In the genomic region with DNA sequence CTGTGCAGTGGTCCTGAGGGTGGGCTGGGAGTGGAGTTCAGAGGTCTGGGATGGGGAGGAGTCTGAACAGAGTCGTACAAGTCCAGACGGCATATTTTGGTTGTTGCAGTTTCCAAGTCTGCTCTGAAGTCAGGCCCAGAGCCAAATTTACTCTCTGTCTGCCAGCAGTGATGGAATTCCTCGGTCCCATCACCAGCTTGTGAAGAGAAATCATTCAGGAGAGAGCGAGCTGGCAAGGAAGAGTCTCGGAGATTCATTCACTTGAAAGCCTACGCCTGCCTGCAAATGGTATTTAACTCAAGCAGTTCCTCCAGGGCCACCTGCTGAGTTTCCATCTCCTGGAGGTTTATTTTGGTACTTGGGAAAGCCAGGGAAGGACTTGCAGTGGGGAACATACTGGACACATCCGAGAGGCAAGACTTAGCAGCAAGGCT, we compare ENCODE assay signal across 10 mouse cellular contexts. TPM values are rescaled to one million over a fixed set of nuclear protein-coding genes. Genes with fewer than 3 reads are reported as not detected.
DNase-seq lines count a peak whose midpoint lies in the region; ATAC-seq lines count a peak whose summit lies in the region.
"Had no signal": no experiment of that assay in that cellular context is flagged by ENCODE, and none has a peak within 500 bp of the region (broad histone marks: within the 10 kb centered on the region; RNA-seq: fewer than 3 reads in every experiment).

No protein-coding gene starts in this region.

- no peak overlapping the region for H3K4me3 ChIP-seq in kidney, embryonic 15.5 days (replicated peaks)
- H3K4me3 ChIP-seq: neural tube, embryonic 12.5 days had no signal

- peaks cover 18% of the 10 kb centered on the region for H3K4me1 ChIP-seq in kidney, embryonic 15.5 days

- peaks cover 14% of the 10 kb centered on the region for H3K36me3 ChIP-seq in kidney, embryonic 15.5 days
- H3K36me3 ChIP-seq: neural tube, embryonic 12.5 days had no signal

- H3K27me3 ChIP-seq in kidney, embryonic 15.5 days, result no peaks in the 10 kb centered on the region
- H3K27me3 ChIP-seq: neural tube, embryonic 12.5 days had no signal

- H3K9me3 ChIP-seq in kidney, embryonic 15.5 days (replicated peaks), result 0 out of 2 replicates have a peak, but pooled peaks cover 8% of the 10 kb centered on the region
- H3K9me3 ChIP-seq: neural tube, embryonic 12.5 days had no signal

- DNase-seq in kidney, postnatal 36 days, result peak; percentile 26 to 31
- DNase-seq in cerebellum, adult 9-10 months, result peak; percentile 80
- DNase-seq in heart, adult 18-20 months, result peak; percentile 46 to 58
- peak; percentile 62 to 82 for DNase-seq in left cerebral cortex, postnatal 14 days (ENCODE audit: low spot score in 2 of 2)
- DNase-seq in urinary bladder, adult 18-20 months (ENCODE audit: low spot score in 2 of 2), result no peak
- DNase-seq in ovary, postnatal 36 days (ENCODE audit: low spot score), result no peak

- no peak for ATAC-seq in kidney, embryonic 15.5 days (replicated peaks; ENCODE audit: low FRiP score)
- ATAC-seq in activated CD4-positive, CD25-positive, alpha-beta regulatory T cell, adult 4 months, result no peak

- whole genome bisulfite sequencing in kidney, embryonic 15.5 days, result 52% methylated on average over 7 of the region's 7 CpGs

- H3K9ac ChIP-seq in kidney, embryonic 15.5 days, result no peak overlapping the region
- H3K9ac ChIP-seq: neural tube, embryonic 12.5 days had no signal

- intact Hi-C loops in left cerebral cortex, postnatal 14 days (cut with DNase I), result no loop called here

- no peak overlapping the region for H3K27ac ChIP-seq in kidney, embryonic 15.5 days
- H3K27ac ChIP-seq: neural tube, embryonic 12.5 days had no signal

- H3K4me2 ChIP-seq in kidney, embryonic 15.5 days, result no peak overlapping the region
- H3K4me2 ChIP-seq: neural tube, embryonic 12.5 days had no signal

RNA-seq across cellular contexts. Expression of a gene that starts 13.3 kb away (rescaled TPM):
- 25.2 and 26.3 TPM in 2 replicates for polyA plus RNA-seq in kidney, embryonic 15.5 days (2015; fragmentation: Nextera tagmentation; extraction: Ambion mirVana)
- 1 to 10 TPM; 4.7 to 6.9 TPM for total RNA-seq in heart, adult 18-20 months (2021)
- total RNA-seq in left cerebral cortex, postnatal 14 days (2021), result 10 to 100 TPM; 28.4 to 38.2 TPM
- polyA plus RNA-seq in activated CD4-positive, CD25-positive, alpha-beta regulatory T cell, adult 4 months (2017; shearing (Covaris generic)), result not detected
- total RNA-seq: hematopoietic stem cell, adult 5-6 weeks had no signal

Comparison
In these comparisons a context has a peak if more than half of its experiments do, and no peak if none do; other contexts are left out.
1. DNase-seq: peak in kidney, postnatal 36 days (2 of 2), cerebellum, adult 9-10 months (single experiment), heart, adult 18-20 months (2 of 2) and left cerebral cortex, postnatal 14 days (2 of 2); none in urinary bladder, adult 18-20 months (0 of 2) and ovary, postnatal 36 days (single experiment).